ENCODE assay signal across 14 mouse cellular contexts in genomic region chr7:65489742-65490141, GRCm38 (mm10).
"Had no signal": no experiment of that assay in that cellular context is flagged by ENCODE, and none has a peak within 500 bp of the region (broad histone marks: within the 10 kb centered on the region; RNA-seq: fewer than 3 reads in every experiment).

No protein-coding gene starts in this region.

- DNase-seq: kidney, adult 9 months; kidney, postnatal 4 days; liver; liver, embryonic 13.5 days; liver, postnatal 0 days; right cerebral cortex, adult 18-20 months; right cerebral cortex, postnatal 25 days; thymus, postnatal 4 days had no signal

- H3K27ac ChIP-seq: kidney, postnatal 0 days; left cerebral cortex, adult 2 months; limb, embryonic 12.5 days; liver, embryonic 13.5 days; midbrain, embryonic 12.5 days; neural tube, embryonic 15.5 days had no signal

- H3K4me1 ChIP-seq: liver, embryonic 13.5 days had no signal

- H3K4me3 ChIP-seq: left cerebral cortex, adult 2 months; limb, embryonic 12.5 days; liver, embryonic 13.5 days; midbrain, embryonic 12.5 days; myocyte; neural tube, embryonic 15.5 days had no signal

- ATAC-seq: liver, postnatal 0 days had no signal
